Mouse (Mus musculus) frontal cortex, postnatal 36 days (tissue): ENCODE data around the gene Dnm2.
A peak's percentile ranks its signal among the peaks of the same experiment; 100 is the strongest.

Experiments
- DNase-seq, 2 experiments: peaks; one replicate each; pipeline ENCODE4 v3.0.0; 2022; ENCODE audit warnings: low spot score in 2 of 2

Dnm2 gene

DNA sequence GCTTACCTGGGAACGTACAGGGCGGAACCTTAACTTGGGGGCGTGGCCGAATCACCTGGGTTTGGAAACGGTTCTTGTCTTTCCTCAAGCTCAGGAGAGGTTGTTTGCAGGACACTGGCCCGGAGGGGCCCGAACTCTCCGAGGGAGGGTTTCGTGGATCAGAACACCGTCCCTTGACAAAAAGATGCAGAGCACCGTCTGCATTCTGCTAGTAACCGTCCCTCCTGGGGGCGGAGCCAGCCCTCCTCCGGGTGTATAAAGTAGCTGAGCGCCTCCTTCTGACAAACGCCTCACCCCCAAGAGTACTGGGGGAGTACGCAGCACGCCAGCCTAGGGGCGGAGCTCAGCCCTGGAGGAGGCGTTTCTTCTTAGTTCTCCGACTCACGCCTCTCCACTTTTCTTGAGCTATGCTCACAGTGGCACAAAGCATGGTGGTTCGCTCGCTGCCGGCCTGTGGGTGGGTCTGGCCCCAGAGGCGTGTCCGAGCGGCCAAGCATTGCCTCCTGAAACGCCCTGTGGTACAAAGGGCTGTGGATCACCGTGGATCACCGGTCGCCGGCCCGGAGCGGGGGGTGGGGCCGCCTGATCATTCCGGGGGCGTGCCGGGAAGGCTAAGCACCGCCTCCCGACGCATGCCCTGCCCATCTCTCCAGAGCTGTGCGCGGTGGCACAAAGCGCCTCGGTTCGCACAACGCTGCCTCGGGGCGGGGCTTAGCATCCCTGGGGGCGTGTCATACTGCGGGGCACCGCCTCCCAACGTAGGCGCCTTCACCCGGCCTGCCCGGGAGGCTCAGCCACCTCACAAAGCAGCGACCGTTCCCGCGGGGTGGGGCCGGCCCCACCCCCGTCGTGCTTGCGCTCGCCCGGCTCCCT is 121.4 kb downstream of the Dnm2 start:
- DNase-seq, result peak; percentile 99

DNA sequence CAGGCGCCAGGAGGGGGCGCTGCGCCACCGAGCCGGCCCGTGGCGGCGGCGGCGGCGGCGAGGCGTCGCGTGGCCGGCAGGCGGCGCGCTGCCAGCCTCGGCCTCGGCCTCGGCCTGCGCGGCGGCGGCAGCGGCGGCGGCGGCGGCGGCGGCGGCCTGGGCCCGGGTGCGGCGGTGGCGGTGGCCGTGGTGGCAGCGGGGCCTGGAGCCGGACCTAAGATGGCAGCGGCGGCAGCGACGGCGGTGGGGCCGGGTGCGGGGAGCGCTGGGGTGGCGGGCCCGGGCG is 122.0 kb downstream of the Dnm2 start, which contains the start of gene Carm1:
TSS of gene Carm1 (plus strand) at position 106 of the 286 bp plus-strand sequence.
- peak in 1 of 2 experiments; percentile 54 for DNase-seq

DNA sequence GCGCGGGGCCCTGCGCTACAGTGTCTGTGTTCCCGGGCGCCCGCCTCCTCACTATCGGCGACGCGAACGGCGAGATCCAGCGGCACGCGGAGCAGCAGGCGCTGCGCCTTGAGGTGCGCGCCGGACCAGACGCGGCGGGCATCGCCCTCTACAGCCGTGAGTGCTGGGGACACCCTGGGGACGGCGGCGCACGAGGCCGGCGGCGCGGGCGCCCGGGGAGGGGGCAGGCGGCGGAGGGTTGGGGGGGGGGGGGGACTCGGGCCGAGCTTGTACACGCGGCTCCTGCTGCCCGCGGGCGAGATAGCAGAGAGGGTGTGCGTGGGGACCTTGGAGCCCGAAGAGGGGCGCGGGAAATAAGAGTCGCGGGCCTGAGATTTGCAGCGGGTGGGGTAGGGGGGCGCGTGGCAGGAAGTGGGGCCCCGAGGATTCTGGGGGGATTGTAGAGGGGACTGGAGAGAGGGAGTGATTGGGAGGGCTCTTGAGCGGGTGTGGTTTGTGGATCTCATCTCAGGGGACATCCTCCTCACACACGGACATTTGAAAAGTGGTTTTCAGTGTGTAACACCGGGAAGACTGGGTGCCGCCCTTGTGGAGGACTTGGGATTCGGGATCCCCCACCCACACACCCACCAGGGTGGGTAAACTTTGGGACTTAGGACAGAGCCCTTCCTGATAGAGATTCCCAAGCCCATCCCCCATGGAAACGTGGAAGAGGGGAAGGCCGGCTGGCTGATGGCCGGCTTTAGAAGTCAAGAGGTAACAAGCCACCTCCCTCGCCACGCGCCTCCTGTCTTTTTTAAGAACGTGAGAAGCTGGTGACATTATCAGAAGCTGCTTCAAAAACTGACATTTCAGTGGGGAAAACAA is 122.6 kb downstream of the Dnm2 start:
- peak; percentile 37 to 57 for DNase-seq

DNA sequence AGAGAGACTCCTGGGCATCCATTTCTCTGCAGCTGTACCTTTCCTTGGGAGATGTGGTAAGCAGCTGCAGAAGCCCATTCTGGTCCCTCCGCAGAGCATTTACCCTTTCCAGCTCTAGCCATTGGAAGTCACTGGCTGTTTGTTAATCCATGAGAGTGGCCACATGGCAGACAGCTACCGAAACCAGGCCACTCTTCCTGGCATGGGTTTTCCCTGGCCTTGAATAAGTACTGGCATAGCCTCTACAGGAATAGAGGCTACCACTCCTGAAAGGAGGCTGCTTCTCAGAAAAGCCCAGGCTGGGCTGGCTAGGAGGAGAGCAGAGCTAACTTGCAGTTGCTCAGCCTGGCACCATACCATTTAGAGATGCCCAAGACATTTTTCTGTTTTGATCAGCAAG is 126.3 kb downstream of the Dnm2 start:
- no peak for DNase-seq

DNA sequence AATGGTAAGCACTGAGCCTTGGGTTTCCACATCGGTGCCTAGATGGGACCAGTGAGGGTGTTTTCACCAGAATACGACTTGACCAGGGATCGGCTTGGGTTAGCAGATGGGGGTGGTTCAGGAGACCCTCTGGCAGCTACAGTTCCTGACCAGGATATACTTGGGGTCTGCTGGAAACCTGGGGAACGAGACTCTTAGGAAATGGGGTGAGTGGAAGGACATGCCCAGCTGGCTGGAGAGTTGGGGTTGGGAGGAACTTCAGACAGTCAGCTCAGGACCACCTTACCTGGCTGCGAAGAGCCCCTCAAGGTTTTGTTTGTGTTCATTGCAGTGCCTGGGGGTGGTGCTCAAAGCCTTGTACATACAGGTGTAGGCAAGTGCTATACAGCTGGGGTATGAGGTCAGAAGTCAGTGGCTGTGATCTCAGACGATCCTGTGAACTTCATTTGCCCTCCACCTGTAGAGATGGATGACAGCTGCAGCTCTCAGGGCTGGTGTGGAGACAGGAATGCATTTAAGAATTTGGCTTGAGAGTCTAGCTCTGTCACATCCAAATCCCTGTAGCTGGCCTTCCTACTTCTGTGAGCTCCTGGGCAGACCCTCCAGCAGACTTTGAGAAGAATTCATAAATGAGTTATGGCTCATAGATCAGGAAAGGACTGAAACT is 129.0 kb downstream of the Dnm2 start:
- no peak for DNase-seq

DNA sequence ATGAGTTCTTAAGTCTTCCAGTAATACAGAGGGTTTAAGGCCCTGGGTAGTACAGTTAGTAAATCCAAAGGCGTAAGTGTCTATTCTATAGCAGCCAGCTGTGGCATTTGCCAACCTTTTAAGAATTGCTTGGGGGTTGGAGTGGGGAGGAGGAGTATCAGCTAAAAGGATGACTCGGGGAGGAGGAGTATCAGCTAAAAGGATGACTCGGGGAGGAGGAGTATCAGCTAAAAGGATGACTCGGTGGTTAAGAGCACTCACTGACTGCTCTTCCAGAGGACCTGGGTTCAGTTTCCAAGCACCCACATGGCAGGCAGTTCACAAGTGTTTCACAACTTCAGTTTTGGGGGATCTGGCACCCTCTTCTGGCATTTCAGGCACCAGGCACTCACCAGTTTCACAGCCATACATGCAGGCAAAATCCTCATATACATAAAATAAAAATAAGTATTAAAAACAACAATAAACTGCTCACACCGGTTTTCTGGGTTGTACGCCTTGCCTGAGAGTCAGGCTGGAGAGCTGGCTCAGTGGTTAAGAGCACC is 130.6 kb downstream of the Dnm2 start:
- DNase-seq, result no peak

DNA sequence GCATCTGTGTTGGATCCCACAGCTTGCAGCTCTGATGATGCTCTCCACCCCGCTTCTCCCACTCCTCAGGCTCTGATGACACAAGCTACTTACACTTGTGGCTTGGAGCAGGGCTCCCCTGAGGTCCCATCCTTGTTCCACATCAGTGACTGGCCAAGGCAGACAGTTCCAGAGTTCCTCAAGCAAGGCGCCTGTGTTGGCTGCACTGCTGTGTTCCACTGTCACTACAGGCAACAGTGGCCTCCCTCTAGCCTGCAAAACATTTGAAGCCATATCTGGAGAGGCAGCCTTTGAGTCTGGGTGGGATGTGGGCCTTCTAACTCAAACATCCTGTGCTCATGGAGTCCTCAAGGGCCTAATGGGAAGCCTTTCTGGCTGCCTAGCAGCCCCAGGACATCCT is 132.3 kb downstream of the Dnm2 start:
- DNase-seq, result no peak
